Mouse (Mus musculus) liver, embryonic 13.5 days (tissue): ENCODE results near the gene Il16. TPM values are rescaled to one million over a fixed set of nuclear protein-coding genes. Genes with fewer than 3 reads are reported as not detected.

Source experiments
- ATAC-seq: fragments of 200-750 bp; cut with Nextera tagmentation; 2 replicates; pipeline ENCODE4 v1.8.0; 2017; ENCODE audit warnings: low read depth, mild to moderate bottlenecking, moderate number of reproducible peaks, moderate library complexity
- DNase-seq: peaks from one replicate; pipeline ENCODE4 v3.0.0; 2022
- H3K27ac ChIP-seq: fragments of 300-500 bp; sonication (generic); 2 replicates; pipeline ENCODE4 v1.5.1; 2015; ENCODE audit warnings: moderate library complexity, mild to moderate bottlenecking, inconsistent platforms
- H3K27me3 ChIP-seq: fragments of 300-500 bp; sonication (generic); 2 replicates; pipeline ENCODE4 v1.6.1; 2015; ENCODE audit warnings: mild to moderate bottlenecking, inconsistent platforms
- H3K36me3 ChIP-seq: fragments of 300-500 bp; sonication (generic); 2 replicates; pipeline ENCODE4 v1.6.1; 2015; ENCODE audit warnings: mild to moderate bottlenecking, inconsistent platforms
- H3K4me1 ChIP-seq: fragments of 300-500 bp; sonication (generic); replicated peaks from 2 replicates; pipeline ENCODE4 v1.6.1; 2015; ENCODE audit warnings: inconsistent platforms
- H3K4me2 ChIP-seq: fragments of 300-500 bp; sonication (generic); 2 replicates; pipeline ENCODE4 v1.6.1; 2015; ENCODE audit warnings: inconsistent platforms, mild to moderate bottlenecking, moderate library complexity
- H3K4me3 ChIP-seq: fragments of 300-500 bp; sonication (generic); replicated peaks from 2 replicates; pipeline ENCODE4 v1.5.1; 2015; ENCODE audit warnings: mild to moderate bottlenecking, inconsistent platforms
- H3K9ac ChIP-seq: fragments of 300-500 bp; sonication (generic); 2 replicates; pipeline ENCODE4 v1.6.1; 2015; ENCODE audit warnings: mild to moderate bottlenecking, inconsistent platforms
- H3K9me3 ChIP-seq: fragments of 300-500 bp; sonication (generic); replicated peaks from 2 replicates; pipeline ENCODE4 v1.6.1; 2016; ENCODE audit warnings: inconsistent platforms
- WGBS: fragments of 180-500 bp; shearing (Covaris S2); methylation state at CpG from one replicate; pipeline ENCODE4 v1.1.7; 2015; ENCODE audit not compliant: insufficient replicate concordance; 5-methylcytosine and 5-hydroxymethylcytosine counted together
- polyA plus RNA-seq: library from polyadenylated mRNA; unstranded; fragments of >200 nt; fragmentation: Nextera tagmentation; extraction: Ambion mirVana; gene quantifications from 2 replicates; pipeline ENCODE4 v1.2.1, GENCODE M21; 2015

Gene Il16
- polyA plus RNA-seq, 1 experiment from 2014 or later, result 3.7 TPM

DNA sequence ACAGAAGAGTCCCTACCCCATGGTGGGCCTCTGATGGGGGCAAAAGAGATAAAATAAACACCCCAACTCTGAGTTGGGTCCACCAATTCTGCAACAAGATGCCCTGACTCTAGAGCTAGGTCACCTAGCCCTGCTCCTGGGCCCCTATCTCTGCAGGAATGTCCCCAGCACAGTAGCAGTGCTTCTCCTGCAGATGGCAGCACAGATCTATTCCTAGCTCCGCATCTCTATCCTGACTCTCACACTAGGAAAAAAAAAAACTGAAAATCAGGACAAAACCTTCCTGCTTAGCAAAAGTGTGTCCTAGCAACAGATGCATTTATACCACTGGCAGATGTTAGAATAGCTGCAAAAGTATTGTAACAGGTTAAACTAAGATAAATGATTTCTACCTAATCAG is 76.8 kb downstream of the Il16 start:
- ATAC-seq, result no peak

GRCm38 (mm10) chr7:83667936-83668645 is 77.4 kb downstream of the Il16 start:
- no peak overlapping the region for H3K4me3 ChIP-seq
- H3K27me3 ChIP-seq, result no peaks in the 10 kb centered on the region
- WGBS, result 63% methylated on average over 5 of the region's 5 CpGs
- DNase-seq, result no peak
- no peaks in the 10 kb centered on the region for H3K4me1 ChIP-seq
- H3K9me3 ChIP-seq, result no peaks in the 10 kb centered on the region
- no peak overlapping the region for H3K27ac ChIP-seq
- H3K4me2 ChIP-seq, result no peak overlapping the region
- H3K36me3 ChIP-seq, result no peaks in the 10 kb centered on the region
- no peak overlapping the region for H3K9ac ChIP-seq
- no peak for ATAC-seq

More for the DNA sequence above, 76.8 kb downstream of the Il16 start:
- Histone ChIP-seq H3K9me3 (no peaks in the 10 kb centered on the region), H3K36me3 (no peaks in the 10 kb centered on the region), H3K27ac (no peak overlapping the region), H3K4me1 (no peaks in the 10 kb centered on the region), H3K4me2 (no peak overlapping the region), H3K27me3 (no peaks in the 10 kb centered on the region), H3K4me3 (no peak overlapping the region), H3K9ac (no peak overlapping the region)
- DNase-seq, result no peak
- 27% methylated on average over 1 of the region's 1 CpGs for WGBS

DNA sequence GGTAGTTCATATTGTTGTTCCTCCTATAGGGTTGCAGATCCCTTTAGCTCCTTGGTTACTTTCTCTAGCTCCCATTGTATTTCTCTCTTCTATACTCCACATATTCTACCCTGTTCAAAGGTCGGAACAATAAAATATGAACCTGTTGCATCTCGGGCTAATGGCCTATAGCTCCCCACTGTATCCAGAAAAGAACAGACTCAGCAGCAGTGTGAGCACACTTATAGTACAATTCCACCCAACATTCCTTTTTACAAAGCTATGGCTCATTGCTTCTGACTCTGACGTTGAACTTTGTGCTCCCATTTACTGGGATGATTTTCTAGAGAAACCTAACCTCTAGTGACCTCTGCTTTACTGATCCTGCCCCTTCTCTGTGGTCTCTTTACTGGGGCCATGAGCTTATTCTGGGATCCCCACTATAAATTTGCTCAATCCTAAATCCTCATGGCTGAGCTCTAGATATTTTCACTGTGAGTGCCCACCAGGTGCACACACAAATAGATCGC is 79.4 kb downstream of the Il16 start:
- Histone ChIP-seq H3K36me3 (no peaks in the 10 kb centered on the region), H3K4me3 (no peak overlapping the region), H3K9ac (no peak overlapping the region), H3K4me2 (no peak overlapping the region), H3K4me1 (no peaks in the 10 kb centered on the region), H3K27me3 (no peaks in the 10 kb centered on the region), H3K27ac (no peak overlapping the region), H3K9me3 (no peaks in the 10 kb centered on the region)
- ATAC-seq (no peak), DNase-seq (no peak)
- 70% methylated on average over 4 of the region's 4 CpGs for WGBS

- H3K4me2 ChIP-seq, result no peak overlapping the region
- no peak overlapping the region for H3K27ac ChIP-seq
- ATAC-seq (no peak), DNase-seq (no peak)
- H3K36me3 ChIP-seq, result no peaks in the 10 kb centered on the region
- WGBS, result 58% methylated on average over 6 of the region's 6 CpGs
- no peak overlapping the region for H3K9ac ChIP-seq
- no peak overlapping the region for H3K4me3 ChIP-seq
- H3K4me1 ChIP-seq, result no peaks in the 10 kb centered on the region
- H3K27me3 ChIP-seq, result no peaks in the 10 kb centered on the region
- H3K9me3 ChIP-seq, result no peaks in the 10 kb centered on the region
Measured at GRCm38 (mm10) chr7:83662711-83663375, 82.7 kb downstream of the Il16 start.

DNA sequence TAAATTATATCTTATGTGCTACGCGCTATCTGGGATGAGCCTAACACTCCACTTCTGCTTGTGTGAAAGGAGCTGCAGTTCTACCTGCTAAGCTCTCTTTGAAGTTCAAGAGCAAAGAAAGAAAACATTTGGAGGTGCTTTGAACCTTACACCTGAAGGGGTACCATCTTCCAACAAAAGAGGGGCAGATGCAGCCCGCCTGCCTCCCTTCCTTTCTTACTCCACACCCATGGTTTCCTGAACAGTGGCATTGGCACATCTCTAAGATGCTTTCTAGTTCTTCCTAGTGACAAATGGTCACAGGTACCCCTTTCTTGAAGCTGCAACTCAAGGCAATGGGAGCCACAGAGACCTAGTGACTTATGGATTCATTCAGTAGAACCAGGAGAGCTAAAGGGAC is 83.8 kb downstream of the Il16 start:
- Histone ChIP-seq H3K36me3 (no peaks in the 10 kb centered on the region), H3K9ac (no peak overlapping the region), H3K9me3 (no peaks in the 10 kb centered on the region), H3K4me3 (no peak overlapping the region), H3K4me1 (no peaks in the 10 kb centered on the region), H3K27ac (no peak overlapping the region), H3K4me2 (no peak overlapping the region), H3K27me3 (no peaks in the 10 kb centered on the region)
- ATAC-seq (no peak), DNase-seq (no peak)
- 75% methylated on average over 3 of the region's 3 CpGs for WGBS

DNA sequence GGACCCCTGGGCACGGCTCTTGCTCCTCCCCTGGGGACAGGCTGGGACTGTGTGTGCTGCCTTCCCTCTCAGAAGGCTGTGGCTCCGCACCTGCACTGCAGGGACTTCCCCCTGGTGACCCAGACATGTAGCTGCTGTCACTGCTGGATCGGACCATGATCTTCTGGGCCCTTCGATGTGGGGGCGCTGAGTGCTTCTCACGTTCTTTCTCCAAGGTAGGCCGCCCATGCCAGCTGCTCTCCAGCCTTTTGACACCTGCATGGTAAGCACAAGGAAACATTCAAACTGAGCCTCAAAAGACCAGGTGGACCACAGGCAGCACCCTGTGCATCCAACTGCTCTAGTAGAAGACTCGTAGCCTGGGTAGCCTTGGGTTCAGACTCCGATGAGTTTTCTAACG is 84.5 kb downstream of the Il16 start:
- WGBS, result 78% methylated on average over 10 of the region's 10 CpGs

DNA sequence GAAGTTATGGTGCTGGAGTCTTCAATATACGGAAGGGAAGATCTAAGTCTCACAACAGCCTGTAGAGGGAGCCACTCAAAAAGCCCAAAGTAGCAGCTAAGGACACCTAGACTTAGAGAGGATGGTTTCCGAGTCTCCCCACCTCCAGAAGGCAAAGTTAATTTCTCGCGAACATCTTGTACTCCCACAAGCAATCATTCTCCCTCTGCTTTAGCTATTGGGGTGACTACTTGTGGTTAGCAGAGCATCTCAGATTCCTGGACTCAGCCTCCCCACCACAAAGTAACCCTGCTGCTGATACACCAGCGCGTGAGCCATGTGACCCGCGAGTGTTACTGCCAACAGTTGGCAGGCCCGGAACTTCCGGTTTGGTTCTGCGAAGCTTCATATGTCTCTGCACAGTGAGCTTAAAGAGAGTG is 85.2 kb downstream of the Il16 start:
- Histone ChIP-seq H3K4me2 (no peak overlapping the region), H3K4me1 (no peaks in the 10 kb centered on the region), H3K27ac (no peak overlapping the region), H3K36me3 (no peaks in the 10 kb centered on the region), H3K9ac (no peak overlapping the region), H3K27me3 (no peaks in the 10 kb centered on the region), H3K9me3 (no peaks in the 10 kb centered on the region), H3K4me3 (no peak overlapping the region)
- 85% methylated on average over 11 of the region's 11 CpGs for WGBS
- no peak for ATAC-seq
- no peak for DNase-seq

More for the DNA sequence above, 84.5 kb downstream of the Il16 start:
- Histone ChIP-seq H3K9me3 (no peaks in the 10 kb centered on the region), H3K4me1 (no peaks in the 10 kb centered on the region), H3K4me3 (no peak overlapping the region), H3K4me2 (no peak overlapping the region), H3K9ac (no peak overlapping the region), H3K27ac (no peak overlapping the region), H3K36me3 (no peaks in the 10 kb centered on the region), H3K27me3 (no peaks in the 10 kb centered on the region)
- DNase-seq (no peak), ATAC-seq (no peak)

DNA sequence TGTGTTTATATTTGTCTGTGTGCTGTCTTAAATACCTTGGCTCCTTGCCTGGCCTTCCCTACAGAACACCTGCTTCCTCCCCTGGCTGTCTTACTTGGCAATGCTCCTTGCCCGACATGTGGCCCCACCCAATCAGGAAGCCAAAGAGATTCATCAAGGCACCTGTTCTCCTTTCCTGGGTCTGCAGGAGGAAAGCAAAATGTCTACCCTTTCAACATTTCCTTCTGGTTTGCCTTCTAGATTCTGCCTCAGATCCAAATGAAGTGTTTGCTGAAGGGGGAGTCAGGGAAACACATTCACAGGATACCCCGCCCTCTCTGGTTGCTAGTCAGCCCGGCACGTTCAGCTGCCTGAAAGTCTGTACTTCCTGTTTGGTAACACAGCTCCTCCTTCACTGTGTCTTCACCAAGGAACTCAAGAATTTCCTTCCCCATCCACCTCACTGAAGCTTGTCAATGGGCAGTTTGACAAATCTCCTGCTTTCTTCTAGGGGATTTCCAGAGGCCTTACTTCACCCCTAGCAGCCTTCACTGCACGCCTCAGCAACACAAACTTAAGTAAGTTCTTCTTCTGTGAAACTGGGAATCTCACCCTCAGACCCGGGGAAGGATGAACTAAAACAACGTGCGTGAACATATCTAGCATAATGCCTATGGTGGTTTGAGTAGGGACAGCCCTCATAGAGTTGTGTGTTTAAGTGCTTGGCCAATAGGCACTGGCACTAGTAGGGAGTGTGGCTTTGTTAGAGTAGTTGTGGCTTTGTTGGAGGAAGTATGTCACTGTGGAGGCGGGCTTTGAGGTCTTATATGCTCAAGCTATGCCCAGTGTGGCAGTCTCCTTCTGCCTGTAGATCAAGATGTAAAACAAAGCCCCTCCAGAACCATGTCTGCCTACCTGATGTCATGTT is 86.1 kb downstream of the Il16 start:
- Histone ChIP-seq H3K4me3 (no peak overlapping the region), H3K4me2 (no peak overlapping the region), H3K9ac (no peak overlapping the region), H3K4me1 (no peaks in the 10 kb centered on the region), H3K27me3 (no peaks in the 10 kb centered on the region), H3K36me3 (no peaks in the 10 kb centered on the region), H3K9me3 (no peaks in the 10 kb centered on the region), H3K27ac (0 out of 2 replicates have a peak overlapping the region, but pooled peaks have one; percentile 9)
- whole genome bisulfite sequencing, result 51% methylated on average over 9 of the region's 9 CpGs
- 0 out of 2 replicates have a peak, but pooled peaks have one; percentile 41 for ATAC-seq
- no peak for DNase-seq

GRCm38 (mm10) chr7:83658716-83659115 is 86.8 kb downstream of the Il16 start:
- 61% methylated on average over 1 of the region's 1 CpGs for WGBS
- no peak overlapping the region for H3K27ac ChIP-seq
- H3K4me3 ChIP-seq, result no peak overlapping the region
- H3K27me3 ChIP-seq, result no peaks in the 10 kb centered on the region
- no peaks in the 10 kb centered on the region for H3K4me1 ChIP-seq
- no peak overlapping the region for H3K4me2 ChIP-seq
- DNase-seq (no peak), ATAC-seq (no peak)
- H3K36me3 ChIP-seq, result no peaks in the 10 kb centered on the region
- H3K9ac ChIP-seq, result no peak overlapping the region
- H3K9me3 ChIP-seq, result no peaks in the 10 kb centered on the region

DNA sequence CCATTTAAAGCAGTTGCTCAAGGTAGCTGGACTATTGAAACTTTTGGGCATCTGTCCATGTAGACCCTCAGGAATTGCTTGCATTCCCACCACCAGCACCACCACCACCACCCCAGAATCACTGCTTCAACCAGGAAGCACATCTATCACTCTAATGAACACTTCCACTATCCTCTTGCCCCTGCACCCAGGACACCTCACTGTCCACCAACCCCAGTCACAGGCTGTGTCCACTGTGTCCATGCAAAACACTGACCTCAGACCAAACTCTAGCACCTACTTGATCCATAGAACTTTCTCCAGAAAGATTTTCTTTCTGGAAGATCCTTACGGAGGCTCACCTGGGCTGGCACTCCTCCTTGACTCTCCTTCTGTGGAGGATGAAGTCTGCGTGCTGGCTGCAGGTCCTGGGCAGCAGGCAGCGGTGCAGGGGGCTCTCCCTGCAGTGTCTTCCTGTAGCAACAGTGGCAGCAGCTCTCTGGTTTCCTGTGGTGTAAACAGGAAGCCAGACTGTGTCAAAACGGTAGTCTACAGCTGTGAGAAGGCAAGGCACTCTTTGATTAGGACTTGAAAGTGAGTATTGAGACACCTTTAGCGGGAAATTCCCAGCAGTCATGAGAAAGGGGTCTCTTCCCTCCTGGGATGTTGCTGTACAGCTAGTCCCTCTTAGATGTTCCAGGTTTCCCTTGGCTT is 90.4 kb downstream of the Il16 start:
- Histone ChIP-seq H3K9ac (no peak overlapping the region), H3K4me3 (peak overlapping the region; percentile 41), H3K4me1 (peaks cover 4% of the 10 kb centered on the region; the same call in 1 of the 2 replicates), H3K27me3 (no peaks in the 10 kb centered on the region), H3K27ac (peak overlapping the region; percentile 37; the same call in 1 of the 2 replicates), H3K9me3 (no peaks in the 10 kb centered on the region), H3K4me2 (peak overlapping the region; percentile 39), H3K36me3 (no peaks in the 10 kb centered on the region)
- ATAC-seq, result no peak
- no peak for DNase-seq
- 11% methylated on average over 5 of the region's 5 CpGs for WGBS
